Mouse (Mus musculus): ENCODE data around the gene Cbln1. TPM values are rescaled to one million over a fixed set of nuclear protein-coding genes. Genes with fewer than 3 reads are reported as not detected.

Cbln1 gene
- polyA plus RNA-seq, 1 experiment: 2.1 TPM

DNA sequence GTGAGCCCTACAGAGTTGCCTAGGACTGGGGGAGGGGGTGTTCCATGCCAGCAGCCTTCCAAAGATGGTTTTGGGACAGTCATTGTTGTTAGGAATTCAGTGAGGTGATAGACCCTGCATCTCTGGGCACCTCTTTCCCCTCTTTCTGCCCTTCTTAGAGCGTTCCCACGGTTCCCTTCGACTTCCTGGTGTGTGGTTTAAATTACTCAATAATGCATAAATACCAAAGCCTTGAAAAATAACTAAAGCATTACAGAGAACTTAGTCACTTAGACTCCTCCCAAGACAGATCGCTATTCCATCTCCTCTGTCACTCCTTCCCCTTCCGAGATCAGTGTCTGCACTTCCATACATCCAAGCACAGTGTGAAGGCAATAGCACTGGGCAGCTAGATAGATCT is 32.0 kb upstream of the Cbln1 start:
- no peaks in the 10 kb centered on the region for H3K4me1 ChIP-seq (ENCODE audit: control insufficient read depth, insufficient read depth, low read length)
- H3K36me3 ChIP-seq (ENCODE audit: control insufficient read depth, insufficient read depth, low read length, poor library complexity, severe bottlenecking): no peaks in the 10 kb centered on the region

DNA sequence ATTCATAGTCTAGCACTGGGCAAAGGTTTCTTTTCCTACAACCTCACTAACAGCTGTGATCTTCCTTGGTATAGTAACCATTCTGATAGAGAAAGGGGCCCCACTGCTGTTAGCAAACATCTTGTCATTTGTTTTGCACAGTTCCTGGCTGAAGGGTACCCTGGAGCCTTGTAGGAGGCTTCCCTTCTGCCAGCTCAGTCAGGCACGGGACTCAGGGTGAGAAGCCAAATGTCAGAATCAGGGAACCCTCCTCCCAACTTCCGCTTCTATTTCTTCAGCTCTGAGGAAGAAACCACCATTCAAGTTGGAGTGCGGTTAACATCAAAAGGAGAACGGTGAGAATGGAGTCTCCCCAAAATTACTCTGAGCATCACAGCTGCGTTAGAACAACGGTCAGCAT is 30.3 kb upstream of the Cbln1 start:
- no peaks in the 10 kb centered on the region for H3K9me3 ChIP-seq (replicated peaks; ENCODE audit: control insufficient read depth, insufficient read depth, low read length, poor library complexity, severe bottlenecking)
- no peak overlapping the region for H3K9ac ChIP-seq (ENCODE audit: low read depth, poor library complexity, severe bottlenecking)
- H3K36me3 ChIP-seq (ENCODE audit: control insufficient read depth, insufficient read depth, low read length, poor library complexity, severe bottlenecking): no peaks in the 10 kb centered on the region
- no peaks in the 10 kb centered on the region for H3K4me1 ChIP-seq (ENCODE audit: control insufficient read depth, insufficient read depth, low read length)
- H3K27me3 ChIP-seq (ENCODE audit: control insufficient read depth, insufficient read depth, low read length, poor library complexity, severe bottlenecking): no peaks in the 10 kb centered on the region
- no peak overlapping the region for H3K27ac ChIP-seq (ENCODE audit: insufficient read depth, low read length)
- TF ChIP-seq EP300 (IDR thresholded peaks at IDR 0.05; ENCODE audit: insufficient read depth, low read depth, low read length): no peak
- TF ChIP-seq CTCF (IDR thresholded peaks at IDR 0.05; ENCODE audit: low read depth, low read length): no peak
- TF ChIP-seq POLR2A (IDR thresholded peaks at IDR 0.05; ENCODE audit: insufficient read depth, low read length): no peak
- no peak overlapping the region for H3K4me3 ChIP-seq (ENCODE audit: low read depth, low read length)

More for the DNA sequence above, 32.0 kb upstream of the Cbln1 start:
- H3K9ac ChIP-seq (ENCODE audit: low read depth, poor library complexity, severe bottlenecking): no peak overlapping the region
- no peaks in the 10 kb centered on the region for H3K9me3 ChIP-seq (replicated peaks; ENCODE audit: control insufficient read depth, insufficient read depth, low read length, poor library complexity, severe bottlenecking)
- no peak for TF ChIP-seq CTCF (IDR thresholded peaks at IDR 0.05; ENCODE audit: low read depth, low read length)
- no peak for TF ChIP-seq POLR2A (IDR thresholded peaks at IDR 0.05; ENCODE audit: insufficient read depth, low read length)
- TF ChIP-seq EP300 (IDR thresholded peaks at IDR 0.05; ENCODE audit: insufficient read depth, low read depth, low read length): no peak
- no peak overlapping the region for H3K27ac ChIP-seq (ENCODE audit: insufficient read depth, low read length)
- H3K27me3 ChIP-seq (ENCODE audit: control insufficient read depth, insufficient read depth, low read length, poor library complexity, severe bottlenecking): no peaks in the 10 kb centered on the region
- H3K4me3 ChIP-seq (ENCODE audit: low read depth, low read length): no peak overlapping the region

GRCm38 (mm10) chr8:87497641-87498040 is 25.2 kb upstream of the Cbln1 start:
- H3K27me3 ChIP-seq (ENCODE audit: control insufficient read depth, insufficient read depth, low read length, poor library complexity, severe bottlenecking): no peaks in the 10 kb centered on the region
- no peak overlapping the region for H3K9ac ChIP-seq (ENCODE audit: low read depth, poor library complexity, severe bottlenecking)
- H3K36me3 ChIP-seq (ENCODE audit: control insufficient read depth, insufficient read depth, low read length, poor library complexity, severe bottlenecking): no peaks in the 10 kb centered on the region
- TF ChIP-seq POLR2A (IDR thresholded peaks at IDR 0.05; ENCODE audit: insufficient read depth, low read length) (no peak), CTCF (IDR thresholded peaks at IDR 0.05; ENCODE audit: low read depth, low read length) (no peak), EP300 (IDR thresholded peaks at IDR 0.05; ENCODE audit: insufficient read depth, low read depth, low read length) (no peak)
- H3K4me3 ChIP-seq (ENCODE audit: low read depth, low read length): no peak overlapping the region
- H3K27ac ChIP-seq (ENCODE audit: insufficient read depth, low read length): no peak overlapping the region
- no peaks in the 10 kb centered on the region for H3K9me3 ChIP-seq (replicated peaks; ENCODE audit: control insufficient read depth, insufficient read depth, low read length, poor library complexity, severe bottlenecking)
- H3K4me1 ChIP-seq (ENCODE audit: control insufficient read depth, insufficient read depth, low read length): no peaks in the 10 kb centered on the region

- Histone ChIP-seq H3K36me3 (ENCODE audit: control insufficient read depth, insufficient read depth, low read length, poor library complexity, severe bottlenecking) (no peaks in the 10 kb centered on the region), H3K4me1 (ENCODE audit: control insufficient read depth, insufficient read depth, low read length) (no peaks in the 10 kb centered on the region), H3K9me3 (replicated peaks; ENCODE audit: control insufficient read depth, insufficient read depth, low read length, poor library complexity, severe bottlenecking) (no peaks in the 10 kb centered on the region), H3K9ac (ENCODE audit: low read depth, poor library complexity, severe bottlenecking) (no peak overlapping the region), H3K4me3 (ENCODE audit: low read depth, low read length) (no peak overlapping the region), H3K27me3 (ENCODE audit: control insufficient read depth, insufficient read depth, low read length, poor library complexity, severe bottlenecking) (no peaks in the 10 kb centered on the region), H3K27ac (ENCODE audit: insufficient read depth, low read length) (no peak overlapping the region)
- no peak for TF ChIP-seq POLR2A (IDR thresholded peaks at IDR 0.05; ENCODE audit: insufficient read depth, low read length)
- no peak for TF ChIP-seq CTCF (IDR thresholded peaks at IDR 0.05; ENCODE audit: low read depth, low read length)
- TF ChIP-seq EP300 (IDR thresholded peaks at IDR 0.05; ENCODE audit: insufficient read depth, low read depth, low read length): no peak
These were observed 24.1 kb upstream of the Cbln1 start for GRCm38 (mm10) chr8:87496511-87496910.

DNA sequence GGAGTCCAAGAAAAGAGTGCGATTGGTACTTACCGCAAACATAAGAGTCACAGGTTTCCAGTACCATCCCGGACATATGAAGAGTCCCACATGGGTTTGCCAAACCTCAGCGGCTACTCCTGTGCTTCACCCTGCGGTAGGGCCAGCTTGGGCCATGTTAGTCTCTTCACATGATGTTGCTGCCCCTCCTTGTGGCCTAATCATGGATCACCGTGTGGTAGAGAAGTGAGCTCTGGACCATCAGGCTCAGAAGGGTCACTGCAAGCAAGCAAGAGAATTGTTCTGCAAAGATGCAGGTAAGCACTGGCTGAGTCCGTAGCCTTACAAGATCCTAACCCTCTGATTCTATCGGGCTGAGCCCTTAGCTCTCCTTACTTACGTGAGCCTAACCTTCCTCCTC is 22.5 kb upstream of the Cbln1 start:
- H3K27me3 ChIP-seq (ENCODE audit: control insufficient read depth, insufficient read depth, low read length, poor library complexity, severe bottlenecking): no peaks in the 10 kb centered on the region
- H3K36me3 ChIP-seq (ENCODE audit: control insufficient read depth, insufficient read depth, low read length, poor library complexity, severe bottlenecking): no peaks in the 10 kb centered on the region
- H3K4me1 ChIP-seq (ENCODE audit: control insufficient read depth, insufficient read depth, low read length): no peaks in the 10 kb centered on the region
- TF ChIP-seq CTCF (IDR thresholded peaks at IDR 0.05; ENCODE audit: low read depth, low read length) (no peak), POLR2A (IDR thresholded peaks at IDR 0.05; ENCODE audit: insufficient read depth, low read length) (no peak), EP300 (IDR thresholded peaks at IDR 0.05; ENCODE audit: insufficient read depth, low read depth, low read length) (no peak)
- H3K9me3 ChIP-seq (replicated peaks; ENCODE audit: control insufficient read depth, insufficient read depth, low read length, poor library complexity, severe bottlenecking): no peaks in the 10 kb centered on the region
- H3K4me3 ChIP-seq (ENCODE audit: low read depth, low read length): no peak overlapping the region
- no peak overlapping the region for H3K27ac ChIP-seq (ENCODE audit: insufficient read depth, low read length)
- H3K9ac ChIP-seq (ENCODE audit: low read depth, poor library complexity, severe bottlenecking): no peak overlapping the region

GRCm38 (mm10) chr8:87489841-87490415 is 17.5 kb upstream of the Cbln1 start:
- H3K36me3 ChIP-seq (ENCODE audit: control insufficient read depth, insufficient read depth, low read length, poor library complexity, severe bottlenecking): no peaks in the 10 kb centered on the region
- H3K4me1 ChIP-seq (ENCODE audit: control insufficient read depth, insufficient read depth, low read length): no peaks in the 10 kb centered on the region
- H3K27ac ChIP-seq (ENCODE audit: insufficient read depth, low read length): no peak overlapping the region
- no peaks in the 10 kb centered on the region for H3K9me3 ChIP-seq (replicated peaks; ENCODE audit: control insufficient read depth, insufficient read depth, low read length, poor library complexity, severe bottlenecking)
- H3K9ac ChIP-seq (ENCODE audit: low read depth, poor library complexity, severe bottlenecking): no peak overlapping the region
- TF ChIP-seq CTCF (IDR thresholded peaks at IDR 0.05; ENCODE audit: low read depth, low read length) (no peak), POLR2A (IDR thresholded peaks at IDR 0.05; ENCODE audit: insufficient read depth, low read length) (no peak), EP300 (IDR thresholded peaks at IDR 0.05; ENCODE audit: insufficient read depth, low read depth, low read length) (no peak)
- H3K4me3 ChIP-seq (ENCODE audit: low read depth, low read length): no peak overlapping the region
- no peaks in the 10 kb centered on the region for H3K27me3 ChIP-seq (ENCODE audit: control insufficient read depth, insufficient read depth, low read length, poor library complexity, severe bottlenecking)

Data from ES-Bruce4 (cell line).